Mouse (Mus musculus) ovary, postnatal 14 days (tissue): Measurements from ENCODE around the gene Cmss1.

Source experiments
- DNase-seq: peaks from one replicate; pipeline ENCODE4 v3.0.0; 2022; ENCODE audit warnings: low spot score

Gene Cmss1

GRCm38 (mm10) chr16:57606444-57607227 is at the start of gene Cmss1:
Gene Cmss1 (minus strand): TSS chr16:57606864.
- peak; percentile 85 for DNase-seq

- no peak for DNase-seq
Observed at GRCm38 (mm10) chr16:57649888-57650287, 43.2 kb upstream of the Cmss1 start.

GRCm38 (mm10) chr16:57641346-57641885 is 34.8 kb upstream of the Cmss1 start:
- no peak for DNase-seq

- DNase-seq: no peak
Observed at GRCm38 (mm10) chr16:57634766-57635165, 28.1 kb upstream of the Cmss1 start.

- peak; percentile 64 for DNase-seq
Observed at GRCm38 (mm10) chr16:57634191-57634590, 27.5 kb upstream of the Cmss1 start.

- DNase-seq: peak; percentile 31
Observed at GRCm38 (mm10) chr16:57611768-57612167, 5.1 kb upstream of the Cmss1 start.

GRCm38 (mm10) chr16:57601031-57601430 is 5.6 kb downstream of the Cmss1 start:
- no peak for DNase-seq

- no peak for DNase-seq
Observed at GRCm38 (mm10) chr16:57597295-57597957, 9.2 kb downstream of the Cmss1 start.

GRCm38 (mm10) chr16:57593422-57594157 is 13.1 kb downstream of the Cmss1 start:
- peak; percentile 43 for DNase-seq

GRCm38 (mm10) chr16:57585201-57585600 is 21.5 kb downstream of the Cmss1 start:
- DNase-seq: no peak

- DNase-seq: no peak
Observed at GRCm38 (mm10) chr16:57582008-57582407, 24.7 kb downstream of the Cmss1 start.

GRCm38 (mm10) chr16:57580041-57580440 is 26.6 kb downstream of the Cmss1 start:
- DNase-seq: no peak

- DNase-seq: no peak
Observed at GRCm38 (mm10) chr16:57577519-57577918, 29.1 kb downstream of the Cmss1 start.

- DNase-seq: no peak
Observed at GRCm38 (mm10) chr16:57575764-57576388, 30.8 kb downstream of the Cmss1 start.

GRCm38 (mm10) chr16:57573831-57574230 is 32.8 kb downstream of the Cmss1 start:
- DNase-seq: no peak

GRCm38 (mm10) chr16:57570789-57571311 is 35.8 kb downstream of the Cmss1 start:
- DNase-seq: no peak

GRCm38 (mm10) chr16:57568648-57569404 is 37.8 kb downstream of the Cmss1 start:
- no peak for DNase-seq

GRCm38 (mm10) chr16:57566215-57566614 is 40.4 kb downstream of the Cmss1 start:
- DNase-seq: no peak

GRCm38 (mm10) chr16:57564807-57565206 is 41.9 kb downstream of the Cmss1 start:
- DNase-seq: no peak

GRCm38 (mm10) chr16:57563453-57563852 is 43.2 kb downstream of the Cmss1 start:
- DNase-seq: no peak

GRCm38 (mm10) chr16:57560185-57560584 is 46.5 kb downstream of the Cmss1 start:
- DNase-seq: no peak
